Mouse (Mus musculus) cerebellum, adult (tissue): ENCODE data around the gene Mcrip1.
"Not testable (repeated sequence)": the region's sequence is repeated elsewhere in the genome, so short reads cannot be mapped to it uniquely, and the experiment has no call there.

Experiments used
- ATAC-seq: cut with Nextera tagmentation; 2 replicates; pipeline ENCODE4 v1.9.2; 2017; ENCODE audit warnings: mild to moderate bottlenecking, moderate library complexity, mixed read lengths; ENCODE audit not compliant: insufficient number of reproducible peaks, low FRiP score, low TSS enrichment

The Mcrip1 gene

GRCm38 (mm10) chr11:120549168-120549945 lies at the start of gene Mcrip1:
TSS of gene Mcrip1 (minus strand) at chr11:120549727.
- peak; percentile 82; the same call in 1 of the 2 replicates for ATAC-seq

- no peak for ATAC-seq
Measured at GRCm38 (mm10) chr11:120598990-120599549, 49.5 kb upstream of the Mcrip1 start.

- peak; percentile 96 for ATAC-seq
Measured at GRCm38 (mm10) chr11:120598283-120598989, 48.9 kb upstream of the Mcrip1 start, which contains the start of the genes Alyref and Anapc11. TSS of gene Alyref (minus strand) at chr11:120598365. TSS of gene Anapc11 (plus strand) at chr11:120598421.

- no peak; the same call in 1 of the 2 replicates for ATAC-seq
Measured at GRCm38 (mm10) chr11:120597240-120598235, 48.0 kb upstream of the Mcrip1 start.

GRCm38 (mm10) chr11:120588531-120588930 lies 39.0 kb upstream of the Mcrip1 start:
- no peak for ATAC-seq

- ATAC-seq, result no peak
Measured at GRCm38 (mm10) chr11:120583937-120584336, 34.4 kb upstream of the Mcrip1 start.

GRCm38 (mm10) chr11:120582982-120583293 lies 33.4 kb upstream of the Mcrip1 start:
- ATAC-seq, result not testable (repeated sequence)

- no peak for ATAC-seq
Measured at GRCm38 (mm10) chr11:120582268-120582981, 32.9 kb upstream of the Mcrip1 start.

- ATAC-seq, result peak; percentile 60; the same call in 1 of the 2 replicates
Measured at GRCm38 (mm10) chr11:120581490-120582267, 32.2 kb upstream of the Mcrip1 start, which contains the start of gene Arhgdia. TSS of gene Arhgdia (minus strand) at chr11:120581624.

GRCm38 (mm10) chr11:120580871-120581331 lies 31.4 kb upstream of the Mcrip1 start:
- no peak for ATAC-seq

GRCm38 (mm10) chr11:120580190-120580589 lies 30.7 kb upstream of the Mcrip1 start:
- ATAC-seq, result no peak

GRCm38 (mm10) chr11:120579316-120580107 lies 30.0 kb upstream of the Mcrip1 start:
- no peak for ATAC-seq

- no peak for ATAC-seq
Measured at GRCm38 (mm10) chr11:120578694-120579243, 29.2 kb upstream of the Mcrip1 start.

GRCm38 (mm10) chr11:120578024-120578693 lies 28.6 kb upstream of the Mcrip1 start:
- ATAC-seq, result no peak

- ATAC-seq, result no peak
Measured at GRCm38 (mm10) chr11:120577211-120578023, 27.9 kb upstream of the Mcrip1 start.

- no peak for ATAC-seq
Measured at GRCm38 (mm10) chr11:120576365-120576981, 26.9 kb upstream of the Mcrip1 start.
